Mouse (Mus musculus) neural tube, embryonic 10.5 days (tissue): ENCODE measurements at regions not wholly inside any gene's neighbourhood (a gene's known extent, or its start where the extent isn't known, plus 50 kb on each side); places are given as distances from the start of the nearest gene placed in this dataset.

Experiments used
- DNase-seq: peaks from one replicate; pipeline ENCODE4 v3.0.0-alpha.2; 2017; ENCODE audit warnings: low spot score; ENCODE audit errors: extremely low spot score

- DNase-seq, result no peak
These were observed 301.3 kb upstream of the Clnk start for GRCm38 (mm10) chr5:39177891-39178290.

DNA sequence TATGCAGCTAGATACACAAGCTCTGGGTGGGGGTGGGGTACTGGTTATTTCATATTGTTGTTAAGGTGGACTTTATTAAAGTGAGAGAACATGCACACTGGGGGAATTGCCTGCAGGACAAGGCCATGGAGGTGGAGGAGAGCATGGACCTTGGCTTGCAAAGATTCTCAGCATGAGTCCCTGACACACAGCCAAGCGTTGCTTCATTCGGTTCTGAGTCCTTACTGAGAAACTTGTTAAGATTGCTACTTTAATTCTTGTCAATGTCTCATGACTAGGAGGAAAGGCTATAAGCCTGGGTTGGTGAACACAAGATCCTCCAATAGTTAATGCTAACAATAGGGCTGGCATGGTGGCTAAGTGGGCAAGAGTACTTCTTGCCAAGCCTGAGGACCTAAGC is 300.3 kb upstream of the Clnk start:
- DNase-seq, result no peak

- DNase-seq, result no peak
These were observed 296.9 kb upstream of the Clnk start for GRCm38 (mm10) chr5:39173491-39173890.

GRCm38 (mm10) chr5:39159651-39160050 is 283.0 kb upstream of the Clnk start:
- DNase-seq, result no peak

GRCm38 (mm10) chr5:39155763-39156162 is 279.2 kb upstream of the Clnk start:
- no peak for DNase-seq

DNA sequence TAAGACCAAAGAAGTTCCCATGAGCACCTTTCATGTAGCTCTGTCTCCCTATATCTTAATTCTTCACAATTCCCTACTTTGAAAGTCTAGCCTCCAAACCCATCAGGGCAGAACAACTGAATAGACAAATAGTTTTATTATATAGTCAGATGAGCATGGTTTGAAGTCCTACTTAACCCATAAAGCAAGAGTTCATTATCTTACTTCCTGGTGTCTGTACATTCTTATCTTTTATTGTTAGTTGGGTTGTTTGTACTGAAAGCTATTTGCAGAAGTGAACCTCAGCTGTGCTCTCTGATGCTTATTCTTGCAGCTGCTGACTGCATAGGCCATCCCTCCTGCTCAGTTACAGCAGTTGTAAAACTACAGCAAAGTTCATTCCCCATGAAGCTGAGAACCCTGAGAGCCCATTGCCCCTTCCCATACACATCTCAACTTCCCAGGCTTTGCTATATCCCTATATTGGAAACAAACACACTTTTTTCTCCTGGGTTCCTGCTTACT is 276.7 kb upstream of the Clnk start:
- no peak for DNase-seq

- no peak for DNase-seq
These were observed 275.3 kb upstream of the Clnk start for GRCm38 (mm10) chr5:39151917-39152316.

- DNase-seq, result no peak
These were observed 274.3 kb upstream of the Clnk start for GRCm38 (mm10) chr5:39150891-39151290.

DNA sequence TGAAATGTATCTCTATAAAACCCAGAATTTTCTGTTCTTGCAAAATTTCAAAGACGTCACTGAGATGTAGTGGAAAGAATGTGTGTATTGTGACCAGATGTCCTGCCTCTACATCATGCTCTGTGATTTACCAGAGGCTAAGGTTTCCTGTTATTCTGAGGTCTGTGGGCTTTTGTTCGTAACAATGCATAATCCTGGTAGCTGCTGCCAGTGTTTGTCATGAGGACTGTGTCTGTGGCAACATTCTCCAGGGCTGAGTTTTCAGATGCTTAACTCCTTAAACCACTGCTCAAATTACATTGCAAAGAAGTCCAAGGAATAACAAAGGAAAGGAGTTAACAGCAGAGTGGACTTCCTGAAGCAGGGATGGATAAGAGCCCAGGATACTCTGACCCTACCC is 269.0 kb upstream of the Clnk start:
- DNase-seq, result no peak

DNA sequence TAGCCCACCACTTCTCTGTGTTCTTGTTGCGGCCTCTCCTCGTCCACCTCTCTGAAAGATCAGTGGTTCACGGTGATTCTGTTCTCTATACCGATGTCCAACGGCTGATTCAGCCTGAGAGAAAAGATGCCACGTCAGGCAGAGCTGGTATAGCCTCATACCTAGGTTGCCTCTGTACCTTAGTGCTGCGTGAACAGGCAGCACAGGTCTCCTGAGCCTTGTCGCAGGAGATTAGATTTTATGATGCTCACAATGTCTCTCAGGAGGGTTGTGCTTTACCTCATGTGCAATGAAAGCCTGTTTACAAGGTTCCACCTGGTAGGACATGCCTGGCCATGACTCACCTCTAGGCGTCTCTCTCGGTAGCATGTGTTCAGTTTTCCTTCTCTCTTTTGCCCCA is 267.6 kb upstream of the Clnk start:
- no peak for DNase-seq

DNA sequence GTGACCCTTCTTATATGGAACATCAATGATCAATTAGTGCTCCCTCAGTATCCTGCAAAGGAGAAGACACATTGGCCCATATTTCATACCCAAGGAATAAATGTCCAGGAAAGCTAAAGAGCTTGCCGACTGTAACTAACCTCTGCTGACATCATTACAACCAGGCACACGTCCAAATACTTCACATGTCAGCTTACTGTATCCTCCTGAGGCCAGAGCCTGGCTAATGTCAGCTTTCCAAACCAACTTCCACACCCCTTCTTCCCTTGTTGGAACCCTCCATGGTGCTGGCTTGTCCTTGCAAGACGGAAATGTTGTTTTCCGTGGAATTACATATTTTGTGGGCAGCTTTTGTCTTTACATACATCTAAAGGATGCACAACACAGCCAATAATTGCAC is 267.0 kb upstream of the Clnk start:
- DNase-seq, result no peak

GRCm38 (mm10) chr5:39138375-39138774 is 261.8 kb upstream of the Clnk start:
- DNase-seq, result no peak

DNA sequence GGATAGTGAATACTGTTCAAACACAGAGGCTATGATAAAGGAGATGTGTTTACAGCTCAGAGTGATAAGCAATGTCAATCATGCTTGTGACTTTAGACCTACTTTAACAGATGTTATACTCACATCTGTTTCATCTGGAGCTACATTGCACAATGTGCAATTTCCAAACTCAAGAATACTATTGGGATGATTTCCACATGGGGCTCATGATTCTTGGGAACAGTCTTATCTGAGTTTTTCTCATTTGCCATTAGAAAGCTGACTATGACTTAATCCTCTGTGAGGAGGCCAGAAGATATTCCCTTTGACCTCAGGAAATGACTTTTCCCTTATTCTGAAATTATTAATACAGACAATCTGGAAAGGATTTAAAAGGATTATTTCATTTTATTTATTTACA is 252.3 kb upstream of the Clnk start:
- DNase-seq, result no peak

- DNase-seq, result no peak
These were observed 250.2 kb upstream of the Clnk start for GRCm38 (mm10) chr5:39126833-39127232.

DNA sequence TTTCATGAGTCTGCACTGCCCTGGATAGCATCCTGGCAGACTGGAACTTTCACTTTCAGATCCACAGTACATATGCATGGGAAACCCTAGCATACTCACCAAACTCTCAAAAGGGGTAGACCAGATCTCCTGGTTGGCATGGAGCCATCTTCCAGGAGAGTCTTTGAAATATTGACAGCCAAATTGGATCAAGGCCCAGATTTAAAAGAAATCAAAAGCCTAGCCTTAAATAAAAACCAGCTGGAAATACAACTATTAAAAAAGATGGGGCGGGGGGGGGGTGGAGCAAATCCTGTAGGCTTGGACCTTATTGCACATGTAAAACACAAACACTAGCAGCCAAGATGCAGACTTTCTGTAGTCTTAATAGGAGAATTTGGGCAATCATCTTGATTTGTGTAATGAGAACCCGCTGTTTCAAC is 249.7 kb upstream of the Clnk start:
- no peak for DNase-seq

GRCm38 (mm10) chr5:39110336-39110735 is 233.7 kb upstream of the Clnk start:
- DNase-seq, result no peak

- no peak for DNase-seq
These were observed 232.9 kb upstream of the Clnk start for GRCm38 (mm10) chr5:39109526-39109925.

DNA sequence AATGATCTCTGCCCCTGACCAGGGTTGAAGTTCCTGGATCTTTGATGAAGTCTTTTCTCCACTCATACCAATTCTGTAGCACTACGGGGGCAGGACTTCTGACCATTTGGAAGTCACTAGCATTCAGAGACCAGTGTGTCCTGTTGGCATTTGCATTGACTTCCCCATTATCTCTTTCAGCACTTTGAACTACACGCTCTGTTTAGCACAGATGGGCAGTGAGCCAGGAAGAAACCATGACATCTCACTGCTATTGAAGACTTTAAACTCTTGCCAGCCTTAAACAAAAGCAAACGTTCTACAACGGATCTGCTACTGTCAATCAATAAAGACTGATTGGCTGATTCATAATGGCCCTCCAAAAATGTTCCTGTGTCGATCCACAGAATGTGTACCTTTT is 222.5 kb upstream of the Clnk start:
- no peak for DNase-seq

GRCm38 (mm10) chr5:39094875-39095274 is 218.3 kb upstream of the Clnk start:
- no peak for DNase-seq

DNA sequence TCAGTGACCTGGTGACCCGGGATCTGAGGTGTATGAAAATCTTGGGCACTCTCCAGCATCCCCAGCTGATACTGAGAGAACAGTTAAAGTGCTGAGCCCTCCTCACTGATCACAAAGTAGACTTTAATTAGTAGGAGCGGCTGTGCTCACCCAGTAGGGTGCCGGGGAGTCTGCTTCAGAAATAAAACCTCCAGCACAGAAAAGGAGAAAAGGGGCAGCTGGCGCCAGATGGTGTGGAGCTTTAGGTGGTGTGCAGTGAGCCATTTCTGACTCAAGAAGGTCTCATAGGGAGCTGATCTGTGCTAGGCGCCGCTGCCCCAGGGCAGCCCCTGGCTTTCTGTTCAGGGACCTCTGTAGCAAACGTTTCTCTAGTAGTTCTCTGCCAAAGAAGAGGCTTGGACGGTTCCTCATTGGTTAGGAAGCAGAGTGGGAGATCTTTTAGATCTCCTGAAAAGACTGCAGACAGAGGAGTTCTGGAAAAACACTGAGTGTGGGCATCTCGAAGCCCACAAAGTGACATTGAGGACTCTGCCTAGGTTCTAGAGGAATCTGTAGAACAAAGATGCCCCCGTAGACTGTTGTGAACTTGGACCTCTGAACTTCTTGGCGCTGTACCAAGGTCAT is 200.1 kb upstream of the Clnk start:
- no peak for DNase-seq

- DNase-seq, result no peak
These were observed 193.1 kb upstream of the Clnk start for GRCm38 (mm10) chr5:39069683-39070082.

- no peak for DNase-seq
These were observed 186.4 kb upstream of the Clnk start for GRCm38 (mm10) chr5:39063061-39063460.

GRCm38 (mm10) chr5:39052490-39053250 is 176.1 kb upstream of the Clnk start:
- DNase-seq, result no peak
